ENCODE assay signal across 12 mouse cellular contexts in the genomic region with DNA sequence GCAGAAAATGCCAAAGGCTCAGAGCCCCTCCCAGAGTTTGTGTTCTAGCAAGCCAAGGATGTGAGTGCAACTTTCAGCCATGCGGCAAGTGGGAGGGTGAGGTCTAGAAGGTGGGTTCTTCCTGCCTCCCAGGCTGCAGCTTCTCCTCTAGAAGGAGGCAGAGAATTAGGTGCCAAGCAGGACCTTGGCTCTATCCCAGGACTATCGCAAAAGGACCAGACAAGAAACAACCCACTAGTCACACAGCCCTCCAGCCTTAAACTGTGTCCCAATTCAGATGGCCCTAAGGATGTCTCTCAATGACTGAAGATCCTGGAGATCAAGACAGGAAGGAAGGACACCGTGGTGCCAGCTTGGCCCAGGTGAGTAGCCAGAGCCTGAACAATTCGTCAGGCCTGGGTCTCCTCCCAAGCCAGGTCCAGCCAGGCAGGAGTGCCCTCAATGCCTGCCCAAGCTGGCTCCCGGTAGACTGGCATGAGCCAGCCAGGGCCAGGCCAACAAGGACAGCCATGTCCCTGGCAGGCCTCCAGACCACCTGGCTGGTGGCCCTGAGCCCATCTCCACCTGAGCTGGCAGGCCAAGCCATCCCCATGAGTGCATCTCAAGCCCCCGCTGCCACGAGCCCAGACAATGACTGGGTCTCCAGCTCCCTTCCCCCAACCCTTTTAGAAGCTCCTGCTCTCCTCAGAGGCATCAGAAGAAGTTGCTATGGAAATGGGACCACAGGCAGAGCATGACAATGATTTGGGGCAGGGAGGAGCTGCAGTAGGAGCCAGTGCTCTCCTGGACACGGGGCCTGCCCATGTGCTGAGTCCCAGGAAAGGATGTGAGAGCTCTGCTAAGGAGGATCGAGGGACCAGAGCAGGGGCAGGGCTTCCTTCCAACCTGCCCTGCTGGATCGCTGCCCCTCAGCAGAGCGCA. TPM values are rescaled to one million over a fixed set of nuclear protein-coding genes. Genes with fewer than 3 reads are reported as not detected.
DNase-seq lines count a peak whose midpoint lies in the region; ATAC-seq lines count a peak whose summit lies in the region.
"Had no signal": no experiment of that assay in that cellular context is flagged by ENCODE, and none has a peak within 500 bp of the region (broad histone marks: within the 10 kb centered on the region; RNA-seq: fewer than 3 reads in every experiment).

No protein-coding gene starts in this region.

- no peaks in the 10 kb centered on the region for H3K9me3 ChIP-seq in forebrain, embryonic 13.5 days (replicated peaks)
- H3K9me3 ChIP-seq in forebrain, embryonic 11.5 days (ENCODE audit: control insufficient read depth, low read length), result no peaks in the 10 kb centered on the region
- H3K9me3 ChIP-seq in neural tube, embryonic 13.5 days, result no peaks in the 10 kb centered on the region
- H3K9me3 ChIP-seq in forebrain, embryonic 15.5 days, result no peaks in the 10 kb centered on the region
- H3K9me3 ChIP-seq in midbrain, embryonic 16.5 days (replicated peaks; ENCODE audit: control insufficient read depth, low read length, poor library complexity, severe bottlenecking), result no peaks in the 10 kb centered on the region
- H3K9me3 ChIP-seq: neural tube, embryonic 12.5 days had no signal

- H3K27ac ChIP-seq in forebrain, embryonic 13.5 days, result no peak overlapping the region
- H3K27ac ChIP-seq in forebrain, embryonic 11.5 days (ENCODE audit: low read depth, low read length), result no peak overlapping the region
- 0 out of 2 replicates have a peak overlapping the region, but pooled peaks have one; percentile 33 for H3K27ac ChIP-seq in neural tube, embryonic 13.5 days (replicated peaks)
- no peak overlapping the region for H3K27ac ChIP-seq in forebrain, embryonic 15.5 days (replicated peaks)
- peak overlapping the region; percentile 48 for H3K27ac ChIP-seq in midbrain, embryonic 16.5 days (ENCODE audit: low read length)
- H3K27ac ChIP-seq: neural tube, embryonic 12.5 days had no signal

- H3K4me3 ChIP-seq in forebrain, embryonic 13.5 days, result no peak overlapping the region
- H3K4me3 ChIP-seq in forebrain, embryonic 11.5 days (ENCODE audit: low read depth, low read length), result no peak overlapping the region
- no peak overlapping the region for H3K4me3 ChIP-seq in neural tube, embryonic 13.5 days
- no peak overlapping the region for H3K4me3 ChIP-seq in forebrain, embryonic 15.5 days
- H3K4me3 ChIP-seq in midbrain, embryonic 16.5 days (ENCODE audit: low read depth, low read length), result no peak overlapping the region
- H3K4me3 ChIP-seq: neural tube, embryonic 12.5 days had no signal

- H3K4me1 ChIP-seq in forebrain, embryonic 13.5 days, result peaks cover 13% of the 10 kb centered on the region
- H3K4me1 ChIP-seq in forebrain, embryonic 11.5 days (replicated peaks; ENCODE audit: control insufficient read depth, insufficient read depth, low read length), result peaks cover 3% of the 10 kb centered on the region
- H3K4me1 ChIP-seq in neural tube, embryonic 13.5 days (replicated peaks), result peaks cover 19% of the 10 kb centered on the region
- peaks cover 12% of the 10 kb centered on the region for H3K4me1 ChIP-seq in forebrain, embryonic 15.5 days
- H3K4me1 ChIP-seq in midbrain, embryonic 16.5 days (ENCODE audit: control insufficient read depth, insufficient read depth, low read length), result peaks cover 14% of the 10 kb centered on the region

- DNase-seq in forebrain, embryonic 11.5 days (ENCODE audit: low spot score), result no peak
- DNase-seq in neural tube, embryonic 10.5 days (ENCODE audit: extremely low spot score, low spot score), result no peak
- DNase-seq in embryo, embryonic 10 days (ENCODE audit: low spot score), result no peak
- DNase-seq: heart, postnatal 14 days had no signal

- H3K36me3 ChIP-seq in forebrain, embryonic 13.5 days (ENCODE audit: poor library complexity, severe bottlenecking), result no peaks in the 10 kb centered on the region
- no peaks in the 10 kb centered on the region for H3K36me3 ChIP-seq in forebrain, embryonic 11.5 days (ENCODE audit: control insufficient read depth, insufficient read depth, low read length)
- H3K36me3 ChIP-seq in neural tube, embryonic 13.5 days, result no peaks in the 10 kb centered on the region
- H3K36me3 ChIP-seq in forebrain, embryonic 15.5 days, result no peaks in the 10 kb centered on the region
- H3K36me3 ChIP-seq in midbrain, embryonic 16.5 days (ENCODE audit: control insufficient read depth, insufficient read depth, low read length), result no peaks in the 10 kb centered on the region
- H3K36me3 ChIP-seq: neural tube, embryonic 12.5 days had no signal

- no peak overlapping the region for H3K9ac ChIP-seq in forebrain, embryonic 13.5 days
- no peak overlapping the region for H3K9ac ChIP-seq in forebrain, embryonic 11.5 days (ENCODE audit: low read length)
- 0 out of 2 replicates have a peak overlapping the region, but pooled peaks have one; percentile 34 for H3K9ac ChIP-seq in neural tube, embryonic 13.5 days
- no peak overlapping the region for H3K9ac ChIP-seq in forebrain, embryonic 15.5 days (replicated peaks)
- peak overlapping the region; percentile 38; the same call in 1 of the 2 replicates for H3K9ac ChIP-seq in midbrain, embryonic 16.5 days (ENCODE audit: low read depth, low read length)
- H3K9ac ChIP-seq: neural tube, embryonic 12.5 days had no signal

- peaks cover 23% of the 10 kb centered on the region for H3K27me3 ChIP-seq in forebrain, embryonic 13.5 days
- no peaks in the 10 kb centered on the region for H3K27me3 ChIP-seq in forebrain, embryonic 11.5 days (ENCODE audit: control insufficient read depth, insufficient read depth, low read length)
- no peaks in the 10 kb centered on the region for H3K27me3 ChIP-seq in neural tube, embryonic 13.5 days
- no peaks in the 10 kb centered on the region for H3K27me3 ChIP-seq in forebrain, embryonic 15.5 days
- no peaks in the 10 kb centered on the region for H3K27me3 ChIP-seq in midbrain, embryonic 16.5 days (ENCODE audit: control insufficient read depth, insufficient read depth, low read depth, low read length)

- ATAC-seq in forebrain, embryonic 13.5 days, result peak; percentile 61; the same call in 1 of the 2 replicates
- ATAC-seq in forebrain, embryonic 11.5 days (replicated peaks; ENCODE audit: low FRiP score), result no peak
- ATAC-seq in neural tube, embryonic 13.5 days (ENCODE audit: low read depth), result no peak
- ATAC-seq in forebrain, embryonic 15.5 days (replicated peaks), result 0 out of 2 replicates have a peak, but pooled peaks have one; percentile 29
- ATAC-seq in midbrain, embryonic 16.5 days, result peak; percentile 59
- no peak for ATAC-seq in megakaryocyte progenitor cell, adult 5-6 weeks (replicated peaks; ENCODE audit: poor library complexity)
- ATAC-seq: lung, postnatal 0 days; Patski had no signal

- no peak overlapping the region for H3K4me2 ChIP-seq in forebrain, embryonic 13.5 days
- H3K4me2 ChIP-seq in forebrain, embryonic 11.5 days (ENCODE audit: low read depth, low read length, severe bottlenecking), result no peak overlapping the region
- no peak overlapping the region for H3K4me2 ChIP-seq in neural tube, embryonic 13.5 days
- H3K4me2 ChIP-seq in forebrain, embryonic 15.5 days (replicated peaks), result no peak overlapping the region
- H3K4me2 ChIP-seq in midbrain, embryonic 16.5 days (ENCODE audit: low read length), result no peak overlapping the region
- H3K4me2 ChIP-seq: neural tube, embryonic 12.5 days had no signal

- WGBS in forebrain, embryonic 13.5 days, result 48% methylated on average over 11 of the region's 11 CpGs
- WGBS in forebrain, embryonic 11.5 days, result 54% methylated on average over 11 of the region's 11 CpGs
- WGBS in neural tube, embryonic 13.5 days, result 56% methylated on average over 11 of the region's 11 CpGs
- 50% methylated on average over 11 of the region's 11 CpGs for whole genome bisulfite sequencing in forebrain, embryonic 15.5 days
- 45% methylated on average over 11 of the region's 11 CpGs for WGBS in midbrain, embryonic 16.5 days

RNA-seq across cellular contexts. Expression of gene Lingo1, which starts 19.1 kb away (rescaled TPM):
- 10.9 and 13.7 TPM in 2 replicates for polyA plus RNA-seq in forebrain, embryonic 13.5 days (2015; fragmentation: Nextera tagmentation; extraction: Ambion mirVana)
- polyA plus RNA-seq in forebrain, embryonic 11.5 days (2014; fragmentation: Nextera tagmentation; extraction: Ambion mirVana), result 2.5 and 3.2 TPM in 2 replicates
- polyA plus RNA-seq in neural tube, embryonic 13.5 days (2015; fragmentation: Nextera tagmentation; extraction: Ambion mirVana), result 55.7 and 59.4 TPM in 2 replicates
- 32.4 and 38.4 TPM in 2 replicates for polyA plus RNA-seq in forebrain, embryonic 15.5 days (2015; fragmentation: Nextera tagmentation; extraction: Ambion mirVana)
- 71.0 and 83.0 TPM in 2 replicates for polyA plus RNA-seq in midbrain, embryonic 16.5 days (2015; fragmentation: Nextera tagmentation; extraction: Ambion mirVana)
- total RNA-seq in megakaryocyte progenitor cell, adult 5-6 weeks (2015), result not detected in 2 replicates
- total RNA-seq in megakaryocyte progenitor cell, adult 5-6 weeks (2017), result not detected in 2 replicates

Comparison
In these comparisons a context has a peak if more than half of its experiments do, and no peak if none do; other contexts are left out.
1. ATAC-seq: peak in forebrain, embryonic 13.5 days (single experiment), forebrain, embryonic 15.5 days (single experiment) and midbrain, embryonic 16.5 days (single experiment); none in forebrain, embryonic 11.5 days (single experiment), neural tube, embryonic 13.5 days (single experiment) and megakaryocyte progenitor cell, adult 5-6 weeks (single experiment).
2. H3K27ac ChIP-seq: peak in neural tube, embryonic 13.5 days (single experiment) and midbrain, embryonic 16.5 days (single experiment); none in forebrain, embryonic 13.5 days (single experiment), forebrain, embryonic 11.5 days (single experiment) and forebrain, embryonic 15.5 days (single experiment).
3. H3K9ac ChIP-seq: peak in neural tube, embryonic 13.5 days (single experiment) and midbrain, embryonic 16.5 days (single experiment); none in forebrain, embryonic 13.5 days (single experiment), forebrain, embryonic 11.5 days (single experiment) and forebrain, embryonic 15.5 days (single experiment).